Mouse (Mus musculus): Measurements from ENCODE around the gene Itgam. TPM values are rescaled to one million over a fixed set of nuclear protein-coding genes. Genes with fewer than 3 reads are reported as not detected.

Gene Itgam
- total RNA-seq (2023): 5.3 TPM

GRCm38 (mm10) chr7:128062456-128062855 is at the start of gene Itgam, which contains the start of gene Gm49368:
Gene Itgam, plus strand, starts transcription at chr7:128062640.
Gene Gm49368, plus strand, starts transcription at chr7:128062683.

GRCm38 (mm10) chr7:128128741-128129720 is 66.6 kb downstream of the Itgam start, which contains the start of gene Itgax:
Gene Itgax, plus strand, starts transcription at chr7:128129547.

GRCm38 (mm10) chr7:128154076-128154475 is 91.6 kb downstream of the Itgam start, which contains the start of gene Itgad:
Gene Itgad, plus strand, starts transcription at chr7:128154376.

Other genes with a start within 250 kb of the Itgam start
- gene Stx4a, start 238.3 kb upstream of the Itgam start, total RNA-seq (2023): 106 TPM
- not detected for gene Stx1b, start 238.1 kb upstream of the Itgam start, total RNA-seq (2023)
- 85.5 TPM for gene Zfp646, start 186.4 kb upstream of the Itgam start, total RNA-seq (2023)
- gene Zfp668, start 185.8 kb upstream of the Itgam start, total RNA-seq (2023): 23.0 TPM
- 0.35 TPM for gene Prss53, start 171.7 kb upstream of the Itgam start, total RNA-seq (2023)
- not detected for gene Gm21974, start 167.2 kb upstream of the Itgam start, total RNA-seq (2023)
- gene Vkorc1, start 167.0 kb upstream of the Itgam start, total RNA-seq (2023): 13.3 TPM
- gene Bckdk, start 158.6 kb upstream of the Itgam start, total RNA-seq (2023): 21.5 TPM
- gene Kat8, start 150.1 kb upstream of the Itgam start, total RNA-seq (2023): 40.6 TPM
- not detected for gene Prss8, start 132.5 kb upstream of the Itgam start, total RNA-seq (2023)
- 1.7 TPM for gene Prss36, start 115.9 kb upstream of the Itgam start, total RNA-seq (2023)
- 1,107 TPM for gene Fus, start 95.2 kb upstream of the Itgam start, total RNA-seq (2023)
- 47.8 TPM for gene Pycard, start 68.8 kb upstream of the Itgam start, total RNA-seq (2023)
- gene Trim72, start 58.7 kb upstream of the Itgam start, total RNA-seq (2023): 0.35 TPM
- gene Gm49368, start within 50 bp of the Itgam start, total RNA-seq (2023): not detected
- gene Itgax, start 66.9 kb downstream of the Itgam start, total RNA-seq (2023): 3.9 TPM
- gene Itgad, start 91.7 kb downstream of the Itgam start, total RNA-seq (2023): 5.0 TPM
- not detected for gene Cox6a2, start 143.7 kb downstream of the Itgam start, total RNA-seq (2023)
- 34.0 TPM for gene Armc5, start 174.7 kb downstream of the Itgam start, total RNA-seq (2023)
- gene 9130023H24Rik, start 175.4 kb downstream of the Itgam start, total RNA-seq (2023): 4.4 TPM
- gene Tgfb1i1, start 184.2 kb downstream of the Itgam start, total RNA-seq (2023): 2.7 TPM
- gene Slc5a2, start 203.0 kb downstream of the Itgam start, total RNA-seq (2023): not detected
- 23.5 TPM for gene BC017158, start 235.5 kb downstream of the Itgam start, total RNA-seq (2023)